Mouse (Mus musculus): ENCODE data around the gene Ilf2. TPM values are rescaled to one million over a fixed set of nuclear protein-coding genes. Genes with fewer than 3 reads are reported as not detected.

Gene Ilf2
- total RNA-seq, 1 experiment from 2014 or later: 65.6 TPM

Other genes starting within 250 kb of the Ilf2 start
- gene Jtb, start 244.5 kb upstream of the Ilf2 start, total RNA-seq (2021): 68.6 and 72.3 TPM in 2 replicates
- gene Creb3l4, start 232.6 kb upstream of the Ilf2 start, total RNA-seq (2021): 0.85 TPM in 1 of 2 replicates, not detected in the other
- 132 and 136 TPM in 2 replicates for gene Slc39a1, start 228.0 kb upstream of the Ilf2 start, total RNA-seq (2021)
- 46.7 and 57.8 TPM in 2 replicates for gene Crtc2, start 222.0 kb upstream of the Ilf2 start, total RNA-seq (2021)
- gene Dennd4b, start 210.9 kb upstream of the Ilf2 start, total RNA-seq (2021): 9.0 and 10.7 TPM in 2 replicates
- gene Gatad2b, start 182.9 kb upstream of the Ilf2 start, total RNA-seq (2021): 76.8 and 78.1 TPM in 2 replicates
- 130 and 146 TPM in 2 replicates for gene Slc27a3, start 86.2 kb upstream of the Ilf2 start, total RNA-seq (2021)
- gene Ints3, start 42.5 kb upstream of the Ilf2 start, total RNA-seq (2021): 91.2 and 92.3 TPM in 2 replicates
- 224 and 269 TPM in 2 replicates for gene Npr1, start 10.3 kb upstream of the Ilf2 start, total RNA-seq (2021)
- 67.2 and 74.0 TPM in 2 replicates for gene Snapin, start 14.9 kb downstream of the Ilf2 start, total RNA-seq (2021)
- gene Chtop, start 33.4 kb downstream of the Ilf2 start, total RNA-seq (2021): 115 and 124 TPM in 2 replicates
- 108 and 131 TPM in 2 replicates for gene S100a1, start 38.3 kb downstream of the Ilf2 start, total RNA-seq (2021)
- gene S100a13, start 38.3 kb downstream of the Ilf2 start, total RNA-seq (2021): 28.8 and 41.1 TPM in 2 replicates
- gene S100a14, start 50.7 kb downstream of the Ilf2 start, total RNA-seq (2021): 0.52 and 0.95 TPM in 2 replicates
- gene S100a16, start 61.1 kb downstream of the Ilf2 start, total RNA-seq (2021): 48.4 and 52.1 TPM in 2 replicates
- not detected in 2 replicates for gene S100a3, start 84.5 kb downstream of the Ilf2 start, total RNA-seq (2021)
- not detected in 2 replicates for gene S100a2, start 114.1 kb downstream of the Ilf2 start, total RNA-seq (2021)
- not detected in 2 replicates for gene Gm42674, start 125.8 kb downstream of the Ilf2 start, total RNA-seq (2021)
- gene S100a4, start 127.6 kb downstream of the Ilf2 start, total RNA-seq (2021): 7.3 and 11.2 TPM in 2 replicates
- gene S100a5, start 132.4 kb downstream of the Ilf2 start, total RNA-seq (2021): not detected in 2 replicates
- 14.2 and 31.3 TPM in 2 replicates for gene S100a6, start 136.8 kb downstream of the Ilf2 start, total RNA-seq (2021)
- 0.33 TPM in 1 of 2 replicates, not detected in the other for gene S100a7a, start 177.9 kb downstream of the Ilf2 start, total RNA-seq (2021)
- gene S100a8, start 192.9 kb downstream of the Ilf2 start, total RNA-seq (2021): 0.76 TPM in 1 of 2 replicates, not detected in the other
- gene S100a9, start 219.6 kb downstream of the Ilf2 start, total RNA-seq (2021): 0.91 TPM in 1 of 2 replicates, not detected in the other